Mouse (Mus musculus) midbrain, embryonic 11.5 days (tissue): ENCODE results near the gene Ccdc162. TPM values are rescaled to one million over a fixed set of nuclear protein-coding genes. Genes with fewer than 3 reads are reported as not detected.
A peak's percentile ranks its signal among the peaks of the same experiment; 100 is the strongest.

Experiments
- ATAC-seq: fragments of 200-750 bp; cut with Nextera tagmentation; 2 replicates; pipeline ENCODE4 v1.8.0; 2017; ENCODE audit warnings: moderate TSS enrichment, moderate library complexity; ENCODE audit not compliant: low FRiP score
- DNase-seq: peaks from one replicate; pipeline ENCODE4 v3.0.0; 2015; ENCODE audit warnings: low spot score; ENCODE audit errors: missing footprints
- H3K27ac ChIP-seq: fragments of 300-500 bp; sonication (generic); 2 replicates; pipeline ENCODE4 v1.5.1; 2014; ENCODE audit warnings: low read depth, low read length
- H3K27me3 ChIP-seq: fragments of 300-500 bp; sonication (generic); 2 replicates; pipeline ENCODE4 v1.6.1; 2014; ENCODE audit warnings: mild to moderate bottlenecking, low read length, moderate library complexity, mixed read lengths; ENCODE audit not compliant: control insufficient read depth, insufficient read depth
- H3K36me3 ChIP-seq: fragments of 300-500 bp; sonication (generic); 2 replicates; pipeline ENCODE4 v1.6.1; 2014; ENCODE audit warnings: mild to moderate bottlenecking, low read length, moderate library complexity, mixed read lengths; ENCODE audit not compliant: control insufficient read depth, insufficient read depth
- H3K4me1 ChIP-seq: fragments of 300-500 bp; sonication (generic); 2 replicates; pipeline ENCODE4 v1.6.1; 2014; ENCODE audit warnings: low read length; ENCODE audit not compliant: control insufficient read depth, insufficient read depth
- H3K4me2 ChIP-seq: fragments of 300-500 bp; sonication (generic); 2 replicates; pipeline ENCODE4 v1.6.1; 2014; ENCODE audit warnings: mild to moderate bottlenecking, moderate library complexity
- H3K4me3 ChIP-seq: fragments of 300-500 bp; sonication (generic); 2 replicates; pipeline ENCODE4 v1.5.1; 2014; ENCODE audit warnings: low read depth, low read length
- H3K9ac ChIP-seq: fragments of 300-500 bp; sonication (generic); 2 replicates; pipeline ENCODE4 v1.6.1; 2014; ENCODE audit warnings: low read length
- H3K9me3 ChIP-seq: fragments of 300-500 bp; sonication (generic); 2 replicates; pipeline ENCODE4 v1.6.1; 2016; ENCODE audit warnings: low read length; ENCODE audit not compliant: control insufficient read depth
- WGBS: fragments of 180-500 bp; shearing (Covaris S2); extraction: QIAGEN DNeasy Blood & Tissue Kit; methylation state at CpG from one replicate; pipeline ENCODE4 v1.1.7; 2014; 5-methylcytosine and 5-hydroxymethylcytosine counted together
- polyA plus RNA-seq: library from polyadenylated mRNA; unstranded; fragments of >200 nt; fragmentation: Nextera tagmentation; extraction: Ambion mirVana; gene quantifications from 2 replicates; pipeline ENCODE4 v1.2.1, GENCODE M21; 2014

Gene Ccdc162
- polyA plus RNA-seq, 1 experiment from 2014 or later: 0.33 TPM

DNA sequence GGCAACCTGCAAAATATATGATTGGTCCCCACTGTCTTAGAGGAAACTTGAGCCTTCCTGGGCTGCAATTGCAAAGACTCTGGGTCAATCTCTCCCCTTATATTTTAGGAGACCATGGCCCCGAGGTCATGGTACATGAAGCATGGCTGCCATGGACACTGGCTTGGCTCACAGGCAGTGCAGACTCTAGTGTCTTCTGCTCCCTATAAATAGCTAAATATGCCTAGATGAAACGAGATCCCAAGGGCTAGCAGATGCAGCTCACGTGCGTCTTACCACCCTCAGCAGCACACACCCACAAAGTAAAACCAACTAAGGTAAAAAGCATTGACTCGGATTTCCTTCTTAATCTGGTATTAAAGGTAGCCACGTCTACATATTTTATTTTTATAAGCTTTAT lies 133.1 kb downstream of the Ccdc162 start:
- DNase-seq (no peak), ATAC-seq (no peak)
- Histone ChIP-seq H3K9ac (peak overlapping the region; percentile 11; the same call in 1 of the 2 replicates), H3K4me3 (no peak overlapping the region), H3K4me1 (0 out of 2 replicates have a peak, but pooled peaks cover 3% of the 10 kb centered on the region), H3K27ac (no peak overlapping the region), H3K36me3 (no peaks in the 10 kb centered on the region), H3K9me3 (no peaks in the 10 kb centered on the region), H3K27me3 (no peaks in the 10 kb centered on the region), H3K4me2 (no peak overlapping the region)
- WGBS: 60% methylated on average over 6 of the region's 6 CpGs

DNA sequence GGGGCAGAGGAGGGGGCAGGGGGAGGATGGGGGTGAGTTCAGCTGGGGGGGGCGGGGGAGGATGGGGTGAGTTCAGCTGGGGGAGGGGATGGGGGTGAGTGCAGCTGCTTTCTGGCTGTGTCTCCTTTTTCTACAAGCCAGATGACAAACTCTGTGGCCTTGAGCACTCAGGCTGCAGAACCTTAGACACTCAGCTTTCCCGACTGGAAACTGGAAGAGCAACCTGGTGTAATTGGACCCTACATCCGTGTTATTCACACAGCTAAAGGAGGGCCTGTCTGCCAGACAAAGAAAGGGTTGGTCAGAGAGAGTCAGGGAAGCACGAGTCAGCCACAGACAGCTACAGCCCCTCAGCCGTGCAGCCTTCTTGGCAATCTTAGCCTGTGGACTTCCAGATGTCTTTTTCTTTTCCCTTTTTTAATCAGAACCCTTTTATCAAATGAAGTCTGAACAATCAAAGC lies 133.5 kb downstream of the Ccdc162 start:
- no peak overlapping the region for H3K4me3 ChIP-seq
- 0 out of 2 replicates have a peak, but pooled peaks cover 3% of the 10 kb centered on the region for H3K4me1 ChIP-seq
- WGBS: 10% methylated on average over 4 of the region's 5 CpGs
- peak overlapping the region; percentile 11; the same call in 1 of the 2 replicates for H3K9ac ChIP-seq
- peak; percentile 84 for DNase-seq
- H3K9me3 ChIP-seq: no peaks in the 10 kb centered on the region
- no peaks in the 10 kb centered on the region for H3K36me3 ChIP-seq
- H3K4me2 ChIP-seq: no peak overlapping the region
- no peaks in the 10 kb centered on the region for H3K27me3 ChIP-seq
- ATAC-seq: no peak
- H3K27ac ChIP-seq: no peak overlapping the region

DNA sequence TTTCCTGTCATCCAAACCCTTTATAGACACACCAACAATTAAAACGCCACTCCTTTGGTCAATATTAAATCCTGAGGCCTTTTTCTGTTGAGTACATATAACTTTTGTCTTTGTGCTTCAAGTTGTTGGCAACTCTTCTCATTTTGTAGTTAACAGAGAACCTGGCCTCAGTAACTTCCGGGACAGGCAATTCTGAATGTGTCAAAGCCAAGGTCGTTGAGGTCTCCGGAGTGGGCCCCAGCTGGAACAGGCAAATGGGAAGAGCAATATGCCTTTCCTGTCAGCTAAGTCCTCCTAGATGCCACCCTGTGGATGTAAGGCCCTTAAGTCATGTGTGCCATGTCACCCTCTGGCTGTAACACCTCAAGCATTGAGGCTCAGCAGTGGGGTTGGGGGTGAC lies 136.0 kb downstream of the Ccdc162 start:
- Histone ChIP-seq H3K9ac (no peak overlapping the region), H3K27ac (no peak overlapping the region), H3K4me3 (no peak overlapping the region), H3K4me2 (no peak overlapping the region), H3K4me1 (0 out of 2 replicates have a peak, but pooled peaks cover 3% of the 10 kb centered on the region), H3K9me3 (no peaks in the 10 kb centered on the region), H3K27me3 (no peaks in the 10 kb centered on the region), H3K36me3 (no peaks in the 10 kb centered on the region)
- ATAC-seq: no peak
- DNase-seq: peak; percentile 41
- WGBS: 81% methylated on average over 4 of the region's 4 CpGs

DNA sequence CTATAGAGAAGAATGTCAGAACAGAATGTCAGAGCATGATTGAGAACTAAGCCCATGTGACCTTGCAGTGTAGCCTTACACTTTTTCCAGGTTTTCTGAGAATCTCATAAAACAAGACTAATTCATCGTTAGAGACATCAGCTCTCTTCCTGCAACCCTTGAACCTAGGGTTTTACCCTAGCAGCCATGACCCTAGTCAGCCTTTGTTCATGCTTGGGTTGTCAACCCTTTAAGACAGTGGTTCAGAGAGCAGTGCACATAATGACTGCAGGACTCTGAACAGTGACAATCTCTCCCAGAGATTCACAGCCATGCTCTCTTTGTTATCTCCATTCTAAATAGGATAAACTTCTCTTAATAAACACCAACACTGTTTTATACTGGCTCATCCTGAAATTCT lies 137.9 kb downstream of the Ccdc162 start:
- Histone ChIP-seq H3K27ac (no peak overlapping the region), H3K4me3 (no peak overlapping the region), H3K27me3 (no peaks in the 10 kb centered on the region), H3K4me2 (no peak overlapping the region), H3K9ac (no peak overlapping the region), H3K9me3 (no peaks in the 10 kb centered on the region), H3K36me3 (no peaks in the 10 kb centered on the region), H3K4me1 (0 out of 2 replicates have a peak, but pooled peaks cover 3% of the 10 kb centered on the region)
- no peak for ATAC-seq
- WGBS: 66% methylated on average over 1 of the region's 1 CpGs
- DNase-seq: no peak

DNA sequence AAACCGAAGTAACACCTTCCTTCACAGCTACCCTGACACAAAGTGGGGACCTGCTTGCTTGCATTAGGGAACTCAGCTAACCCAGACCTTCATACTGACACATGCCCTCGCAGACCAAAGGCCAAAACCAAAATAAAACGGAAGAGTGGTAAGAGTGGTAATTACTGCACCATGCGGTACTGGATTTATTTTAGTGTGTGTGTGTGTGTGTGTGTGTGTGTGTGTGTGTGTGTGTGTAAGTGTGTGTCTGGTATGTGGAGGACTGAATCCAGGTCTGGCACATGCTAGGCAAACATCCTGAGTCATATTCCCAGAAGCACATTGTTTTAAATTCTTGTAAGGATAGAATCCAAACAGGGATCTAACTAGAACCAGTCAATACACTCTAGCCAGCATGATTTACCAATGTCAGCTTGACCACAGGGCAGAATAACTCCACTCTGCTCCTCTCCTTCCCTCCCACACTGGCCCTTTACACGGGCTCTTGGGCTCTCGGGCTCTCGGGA lies 140.1 kb downstream of the Ccdc162 start:
- no peak overlapping the region for H3K4me3 ChIP-seq
- WGBS: 89% methylated on average over 7 of the region's 7 CpGs

DNA sequence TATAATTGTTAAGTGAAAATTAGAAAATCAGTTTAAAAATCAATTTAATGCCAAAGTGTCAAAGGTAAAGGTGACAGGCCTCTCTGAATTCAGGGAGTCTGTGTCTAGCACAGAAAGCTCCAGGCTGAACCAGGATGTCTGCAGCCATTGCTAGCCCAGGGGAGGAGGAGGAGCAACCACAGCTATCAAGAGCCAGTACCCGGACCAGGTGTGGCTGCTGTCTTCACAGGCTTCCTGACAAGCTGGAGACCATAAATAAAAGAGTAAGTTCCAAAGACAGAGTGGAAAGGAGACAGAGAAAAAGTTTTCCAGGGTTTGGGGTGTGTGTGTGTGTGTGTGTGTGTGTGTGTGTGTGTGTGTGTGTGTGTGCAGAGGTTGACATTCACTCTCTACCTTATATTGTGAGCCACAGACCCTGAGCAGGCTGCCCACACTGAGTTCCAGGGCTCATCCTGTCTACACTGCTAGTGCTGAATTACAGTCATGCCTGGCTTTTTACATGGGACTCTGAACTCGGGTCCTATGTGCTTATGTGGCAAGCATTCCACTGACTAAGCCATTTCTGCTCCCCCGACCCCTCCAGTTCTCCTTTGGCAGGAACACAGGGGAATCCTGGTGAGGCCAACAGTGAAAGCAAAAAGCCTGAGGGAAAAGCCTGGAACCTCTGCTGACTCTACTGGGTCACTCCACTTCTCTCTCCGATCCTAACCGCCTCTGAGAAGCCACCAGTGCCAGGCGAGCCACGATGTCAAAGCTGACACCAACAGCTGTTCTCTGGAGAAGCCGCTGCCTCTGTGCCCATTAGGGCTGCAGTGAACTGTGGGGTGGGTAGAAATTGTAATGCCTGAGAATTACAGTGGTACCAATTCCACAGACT lies 140.7 kb downstream of the Ccdc162 start:
- Histone ChIP-seq H3K4me1 (no peaks in the 10 kb centered on the region; the same call in 1 of the 2 replicates), H3K36me3 (no peaks in the 10 kb centered on the region), H3K27ac (no peak overlapping the region), H3K4me2 (no peak overlapping the region), H3K27me3 (no peaks in the 10 kb centered on the region), H3K9ac (no peak overlapping the region), H3K4me3 (no peak overlapping the region), H3K9me3 (no peaks in the 10 kb centered on the region)
- 80% methylated on average over 8 of the region's 8 CpGs for WGBS
- peak; percentile 49 for DNase-seq
- ATAC-seq: no peak

More for the DNA sequence above, 140.1 kb downstream of the Ccdc162 start:
- Histone ChIP-seq H3K9me3 (no peaks in the 10 kb centered on the region), H3K27me3 (no peaks in the 10 kb centered on the region), H3K27ac (no peak overlapping the region), H3K9ac (no peak overlapping the region), H3K4me2 (no peak overlapping the region), H3K4me1 (no peaks in the 10 kb centered on the region; the same call in 1 of the 2 replicates), H3K36me3 (no peaks in the 10 kb centered on the region)
- peak; percentile 54 for DNase-seq
- no peak for ATAC-seq

DNA sequence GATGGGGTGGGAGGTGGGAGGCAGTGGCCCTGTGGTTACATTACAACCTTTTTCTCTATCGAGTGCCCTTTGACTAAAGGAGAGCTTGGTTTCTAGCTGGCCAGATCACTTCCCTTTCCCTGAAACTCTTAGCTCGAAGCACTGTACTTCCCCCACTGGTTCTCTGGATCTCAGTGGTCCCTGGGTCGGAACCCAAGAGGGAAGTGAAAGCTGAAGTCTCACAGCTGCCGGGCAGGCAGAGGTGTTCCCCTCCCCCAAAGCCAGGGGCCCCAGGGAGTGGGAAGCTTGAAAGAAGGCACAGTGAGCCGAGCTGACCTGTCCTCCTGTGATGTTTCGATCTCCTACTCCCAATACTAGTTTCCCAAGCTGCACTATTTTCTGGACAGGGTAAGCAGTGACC lies 143.2 kb downstream of the Ccdc162 start:
- no peaks in the 10 kb centered on the region; the same call in 1 of the 2 replicates for H3K4me1 ChIP-seq
- DNase-seq (peak; percentile 82), ATAC-seq (no peak)
- H3K4me2 ChIP-seq: no peak overlapping the region
- no peaks in the 10 kb centered on the region for H3K27me3 ChIP-seq
- H3K36me3 ChIP-seq: no peaks in the 10 kb centered on the region
- no peaks in the 10 kb centered on the region for H3K9me3 ChIP-seq
- WGBS: 29% methylated on average over 6 of the region's 6 CpGs
- H3K27ac ChIP-seq: no peak overlapping the region
- H3K9ac ChIP-seq: no peak overlapping the region
- H3K4me3 ChIP-seq: no peak overlapping the region

DNA sequence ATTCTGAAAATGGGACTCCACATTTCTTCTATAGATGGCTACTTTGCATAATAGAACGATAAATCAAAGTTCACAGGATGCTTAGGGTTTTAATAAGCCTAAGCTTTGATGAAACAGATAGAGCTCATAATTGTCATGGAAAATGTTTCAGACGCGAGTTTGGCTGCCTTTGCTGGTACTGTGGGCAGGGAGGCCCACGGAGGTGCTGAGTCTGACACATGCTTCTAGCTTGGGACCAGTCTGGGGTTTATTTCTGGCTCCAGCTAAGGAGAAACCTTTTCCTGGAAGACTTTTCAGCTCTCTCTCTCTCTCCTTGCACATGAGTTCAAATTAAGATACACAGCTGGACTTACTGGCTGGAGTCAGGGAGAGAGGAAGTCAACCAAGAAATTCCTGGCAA lies 144.2 kb downstream of the Ccdc162 start:
- H3K27me3 ChIP-seq: no peaks in the 10 kb centered on the region
- DNase-seq (peak; percentile 67), ATAC-seq (no peak)
- no peak overlapping the region for H3K4me3 ChIP-seq
- H3K9ac ChIP-seq: no peak overlapping the region
- no peak overlapping the region for H3K27ac ChIP-seq
- H3K36me3 ChIP-seq: no peaks in the 10 kb centered on the region
- 88% methylated on average over 4 of the region's 4 CpGs for WGBS
- no peaks in the 10 kb centered on the region; the same call in 1 of the 2 replicates for H3K4me1 ChIP-seq
- no peak overlapping the region for H3K4me2 ChIP-seq
- no peaks in the 10 kb centered on the region for H3K9me3 ChIP-seq

DNA sequence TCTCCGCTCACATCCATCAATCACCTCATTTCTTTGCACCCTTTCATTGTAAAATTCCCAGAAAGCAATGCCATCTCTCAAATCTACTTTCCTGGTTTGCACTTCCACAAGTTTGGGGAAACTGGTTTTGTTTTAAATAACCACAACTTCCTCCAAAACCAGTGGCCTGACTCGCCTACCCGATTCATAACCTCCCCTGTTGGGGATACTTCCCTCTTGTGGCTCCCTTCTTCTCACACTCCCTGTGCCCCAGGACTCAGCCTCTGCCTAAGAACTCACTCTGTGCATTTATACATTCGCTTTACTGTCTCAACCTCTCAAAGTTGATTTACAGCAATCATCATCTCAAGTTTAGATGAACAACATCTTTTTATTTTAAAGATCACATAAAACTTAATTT lies 145.4 kb downstream of the Ccdc162 start:
- 92% methylated on average over 4 of the region's 4 CpGs for WGBS
- Histone ChIP-seq H3K36me3 (no peaks in the 10 kb centered on the region), H3K4me3 (no peak overlapping the region), H3K4me1 (no peaks in the 10 kb centered on the region; the same call in 1 of the 2 replicates), H3K9me3 (no peaks in the 10 kb centered on the region), H3K9ac (no peak overlapping the region), H3K27me3 (no peaks in the 10 kb centered on the region), H3K4me2 (no peak overlapping the region), H3K27ac (no peak overlapping the region)
- DNase-seq: peak; percentile 1
- no peak for ATAC-seq
